Mouse (Mus musculus) G1E (cell line): Measurements from ENCODE around the gene Tsc2. TPM values are rescaled to one million over a fixed set of nuclear protein-coding genes. Genes with fewer than 3 reads are reported as not detected.

ENCODE experiments used
- ATAC-seq: 2 replicates; pipeline ENCODE4 v1.8.0; 2016; ENCODE audit warnings: mild to moderate bottlenecking; ENCODE audit not compliant: insufficient number of reproducible peaks, poor library complexity, low FRiP score, severe bottlenecking; ENCODE audit errors: extremely low read depth
- DNase-seq: peaks from one replicate; pipeline ENCODE4 v3.0.0; 2012; ENCODE audit warnings: low spot score
- H3K27me3 ChIP-seq: 2 replicates; pipeline ENCODE4 v1.6.1; 2012; ENCODE audit warnings: mild to moderate bottlenecking, low read length, inconsistent platforms; ENCODE audit not compliant: insufficient read depth
- H3K36me3 ChIP-seq: replicated peaks from 2 replicates; pipeline ENCODE3; 2012; ENCODE audit warnings: mild to moderate bottlenecking, inconsistent platforms
- H3K4me1 ChIP-seq: 2 replicates; pipeline ENCODE4 v1.6.1; 2012; ENCODE audit warnings: low read depth, low read length, inconsistent platforms, mixed read lengths; ENCODE audit not compliant: insufficient read depth
- H3K4me3 ChIP-seq: 2 replicates; pipeline ENCODE4 v1.5.1; 2012; ENCODE audit warnings: low read depth, mild to moderate bottlenecking, inconsistent platforms, low read length, moderate library complexity, mixed read lengths
- H3K9me3 ChIP-seq: replicated peaks from 2 replicates; pipeline ENCODE4 v1.6.1; 2012; ENCODE audit warnings: inconsistent platforms
- CTCF ChIP-seq: IDR thresholded peaks from 2 replicates; pipeline ENCODE4 v1.5.1; 2012; ENCODE audit warnings: low read depth, low read length, inconsistent platforms, mixed read lengths
- GATA1 ChIP-seq: IDR thresholded peaks from 2 replicates; pipeline ENCODE4 v1.6.1; 2012; ENCODE audit warnings: borderline replicate concordance, low read length, inconsistent platforms, mixed read lengths
- GATA2 ChIP-seq: IDR thresholded peaks from 2 replicates; pipeline ENCODE4 v1.6.1; 2012; ENCODE audit warnings: low read depth, low read length, inconsistent platforms, borderline replicate concordance
- POLR2AphosphoS5 ChIP-seq: IDR thresholded peaks from 2 replicates; pipeline ENCODE4 v1.6.1; 2012; ENCODE audit warnings: low read depth, low read length, inconsistent platforms; ENCODE audit not compliant: insufficient replicate concordance
- TAL1 ChIP-seq: conservative IDR thresholded peaks from 2 replicates; pipeline ENCODE4 v1.6.1; 2012; ENCODE audit warnings: low read depth, low read length, inconsistent platforms, mixed read lengths
- polyA plus RNA-seq: library from polyadenylated mRNA; stranded (reverse); fragments of >175 nt; gene quantifications from 2 replicates; pipeline ENCODE4 v1.2.3, GENCODE M21; 2012
- total RNA-seq, 2 experiments: library from RNA; stranded (forward) in 1 of 2; stranded (reverse) in 1 of 2; fragments of 200-1000 nt in 1 of 2; fragments of >200 nt in 1 of 2; fragmentation: Nextera tagmentation in 1 of 2; gene quantifications; 2 replicates each; pipeline ENCODE4 v1.2.3; 2014 to 2017

Tsc2 gene
- total and polyA plus RNA-seq, 3 experiments: 39.7 to 114 (median 66.5) TPM

- ATAC-seq (no peak), DNase-seq (no peak)
- Histone ChIP-seq H3K36me3 (peaks cover 97% of the 10 kb centered on the region), H3K4me1 (peaks cover 21% of the 10 kb centered on the region), H3K9me3 (no peaks in the 10 kb centered on the region), H3K4me3 (no peak overlapping the region), H3K27me3 (no peaks in the 10 kb centered on the region)
- TF ChIP-seq GATA1 (no peak), POLR2AphosphoS5 (no peak), CTCF (no peak), TAL1 (no peak), GATA2 (no peak)
Measured at GRCm38 (mm10) chr17:24603961-24604360, 28.5 kb downstream of the Tsc2 start.

- TF ChIP-seq TAL1 (no peak), POLR2AphosphoS5 (no peak), CTCF (no peak), GATA1 (no peak), GATA2 (no peak)
- Histone ChIP-seq H3K4me1 (peaks cover 16% of the 10 kb centered on the region), H3K4me3 (no peak overlapping the region), H3K27me3 (no peaks in the 10 kb centered on the region), H3K9me3 (no peaks in the 10 kb centered on the region), H3K36me3 (peaks cover 97% of the 10 kb centered on the region)
- DNase-seq (no peak), ATAC-seq (no peak)
Measured at GRCm38 (mm10) chr17:24600502-24600901, 31.9 kb downstream of the Tsc2 start.

GRCm38 (mm10) chr17:24597989-24598388 is 34.4 kb downstream of the Tsc2 start:
- Histone ChIP-seq H3K27me3 (no peaks in the 10 kb centered on the region), H3K4me3 (no peak overlapping the region), H3K9me3 (no peaks in the 10 kb centered on the region), H3K36me3 (peaks cover 100% of the 10 kb centered on the region), H3K4me1 (peaks cover 4% of the 10 kb centered on the region; the same call in 1 of the 2 replicates)
- TF ChIP-seq TAL1 (no peak), CTCF (no peak), GATA2 (no peak), GATA1 (no peak), POLR2AphosphoS5 (no peak)
- DNase-seq (no peak), ATAC-seq (no peak)

- ATAC-seq (no peak), DNase-seq (no peak)
- H3K9me3 ChIP-seq: no peaks in the 10 kb centered on the region
- H3K4me3 ChIP-seq: no peak overlapping the region
- TF ChIP-seq TAL1 (no peak), POLR2AphosphoS5 (no peak), GATA2 (no peak), CTCF (no peak), GATA1 (no peak)
- H3K36me3 ChIP-seq: peaks cover 98% of the 10 kb centered on the region
- H3K27me3 ChIP-seq: no peaks in the 10 kb centered on the region
- H3K4me1 ChIP-seq: peaks cover 4% of the 10 kb centered on the region; the same call in 1 of the 2 replicates
Measured at GRCm38 (mm10) chr17:24596471-24597183, 35.8 kb downstream of the Tsc2 start.

- no peak for ATAC-seq
- no peaks in the 10 kb centered on the region for H3K9me3 ChIP-seq
- H3K4me1 ChIP-seq: peaks cover 4% of the 10 kb centered on the region; the same call in 1 of the 2 replicates
- H3K27me3 ChIP-seq: no peaks in the 10 kb centered on the region
- TF ChIP-seq GATA1 (no peak), POLR2AphosphoS5 (no peak), GATA2 (no peak), CTCF (no peak), TAL1 (no peak)
- no peak for DNase-seq
- peaks cover 98% of the 10 kb centered on the region for H3K36me3 ChIP-seq
- no peak overlapping the region for H3K4me3 ChIP-seq
Measured at GRCm38 (mm10) chr17:24596073-24596466, 36.4 kb downstream of the Tsc2 start.

- peaks cover 98% of the 10 kb centered on the region for H3K36me3 ChIP-seq
Measured at GRCm38 (mm10) chr17:24595126-24596072, 37.0 kb downstream of the Tsc2 start.

More at GRCm38 (mm10) chr17:24595126-24596072, 37.0 kb downstream of the Tsc2 start:
- ATAC-seq (no peak), DNase-seq (no peak)
- Histone ChIP-seq H3K9me3 (no peaks in the 10 kb centered on the region), H3K4me1 (peaks cover 4% of the 10 kb centered on the region; the same call in 1 of the 2 replicates), H3K4me3 (no peak overlapping the region), H3K27me3 (no peaks in the 10 kb centered on the region)
- TF ChIP-seq TAL1 (no peak), GATA2 (no peak), GATA1 (no peak), POLR2AphosphoS5 (no peak), CTCF (no peak)
